Mouse (Mus musculus) macrophage (primary cell): ENCODE results near the gene E2f2. TPM values are rescaled to one million over a fixed set of nuclear protein-coding genes. Genes with fewer than 3 reads are reported as not detected.

Source experiments
- H3K27ac ChIP-seq: fragments of 350-480 bp; formaldehyde crosslinking; 2 replicates; pipeline ENCODE4 v1.9.0; 2021
- H3K36me3 ChIP-seq: fragments of 350-480 bp; formaldehyde crosslinking; 2 replicates; pipeline ENCODE4 v1.9.0; 2021; ENCODE audit errors: inconsistent target
- H3K4me3 ChIP-seq: fragments of 350-480 bp; formaldehyde crosslinking; 2 replicates; pipeline ENCODE4 v1.9.0; 2021; ENCODE audit errors: inconsistent target
- H3K79me2 ChIP-seq: fragments of 350-480 bp; formaldehyde crosslinking; 2 replicates; pipeline ENCODE4 v1.9.0; 2021; ENCODE audit errors: inconsistent target
- WGBS: methylation state at CpG from one replicate; pipeline ENCODE4 v1.1.7; 2026; ENCODE audit warnings: inconsistent platforms; ENCODE audit not compliant: missing documents; 5-methylcytosine and 5-hydroxymethylcytosine counted together
- polyA plus RNA-seq: library from polyadenylated mRNA; stranded (reverse); fragments of 250-400 nt; gene quantifications from 3 replicates; pipeline ENCODE4 v1.2.4, GENCODE M21; 2018; ENCODE audit warnings: inconsistent platforms

Gene E2f2
- polyA plus RNA-seq, 1 experiment from 2014 or later, result 1.5 TPM

DNA sequence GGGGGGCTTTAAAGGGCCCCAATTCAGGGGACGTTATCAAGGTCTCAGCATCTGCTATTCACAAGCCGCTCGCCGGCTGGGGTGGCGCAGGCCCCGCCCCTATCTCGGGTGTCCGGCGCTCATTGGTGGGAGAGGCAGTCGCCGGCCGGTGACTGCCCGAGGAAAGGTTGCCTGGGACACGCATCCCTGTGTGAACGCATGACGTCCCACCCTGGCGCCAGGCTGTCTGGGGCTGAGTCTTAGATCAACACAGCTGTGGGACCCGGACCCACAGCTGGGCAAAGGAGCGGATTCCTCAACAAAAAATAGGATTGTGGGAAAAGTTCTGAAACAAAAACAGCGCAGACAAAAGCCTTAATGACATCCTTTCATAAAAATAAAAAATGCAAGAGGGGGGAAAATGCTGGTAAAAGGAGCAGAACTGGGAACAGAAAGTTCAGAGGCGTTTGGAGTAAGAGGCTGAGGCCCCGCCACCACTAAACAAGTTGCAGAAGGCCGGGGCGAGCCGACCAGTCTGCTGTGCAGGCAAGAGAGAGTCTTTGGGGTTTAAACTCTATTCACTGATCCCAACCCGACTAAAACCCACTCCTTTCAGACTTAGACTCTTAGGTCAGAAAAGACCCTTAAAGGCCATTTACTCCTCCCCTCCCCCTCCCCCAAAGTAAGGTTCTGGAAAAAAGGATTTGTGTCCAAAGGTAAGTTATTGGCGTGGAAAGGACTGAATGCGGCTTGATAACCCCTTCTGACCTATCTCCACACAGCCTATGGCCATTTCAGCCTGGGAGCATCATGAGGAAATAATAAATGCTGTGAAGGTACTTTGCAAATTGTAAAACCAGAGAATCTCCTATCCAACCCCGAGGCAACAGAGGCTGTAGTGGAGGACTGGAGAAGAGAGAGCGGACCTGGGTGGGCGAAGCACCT, 31.6 kb upstream of the E2f2 start:
- WGBS, result 19% methylated on average over 27 of the region's 31 CpGs
- Histone ChIP-seq H3K27ac (peak overlapping the region; percentile 19; the same call in 1 of the 2 replicates), H3K36me3 (no peaks in the 10 kb centered on the region), H3K79me2 (peaks cover 15% of the 10 kb centered on the region; the same call in 1 of the 2 replicates), H3K4me3 (peak overlapping the region; percentile 18; the same call in 1 of the 2 replicates)

DNA sequence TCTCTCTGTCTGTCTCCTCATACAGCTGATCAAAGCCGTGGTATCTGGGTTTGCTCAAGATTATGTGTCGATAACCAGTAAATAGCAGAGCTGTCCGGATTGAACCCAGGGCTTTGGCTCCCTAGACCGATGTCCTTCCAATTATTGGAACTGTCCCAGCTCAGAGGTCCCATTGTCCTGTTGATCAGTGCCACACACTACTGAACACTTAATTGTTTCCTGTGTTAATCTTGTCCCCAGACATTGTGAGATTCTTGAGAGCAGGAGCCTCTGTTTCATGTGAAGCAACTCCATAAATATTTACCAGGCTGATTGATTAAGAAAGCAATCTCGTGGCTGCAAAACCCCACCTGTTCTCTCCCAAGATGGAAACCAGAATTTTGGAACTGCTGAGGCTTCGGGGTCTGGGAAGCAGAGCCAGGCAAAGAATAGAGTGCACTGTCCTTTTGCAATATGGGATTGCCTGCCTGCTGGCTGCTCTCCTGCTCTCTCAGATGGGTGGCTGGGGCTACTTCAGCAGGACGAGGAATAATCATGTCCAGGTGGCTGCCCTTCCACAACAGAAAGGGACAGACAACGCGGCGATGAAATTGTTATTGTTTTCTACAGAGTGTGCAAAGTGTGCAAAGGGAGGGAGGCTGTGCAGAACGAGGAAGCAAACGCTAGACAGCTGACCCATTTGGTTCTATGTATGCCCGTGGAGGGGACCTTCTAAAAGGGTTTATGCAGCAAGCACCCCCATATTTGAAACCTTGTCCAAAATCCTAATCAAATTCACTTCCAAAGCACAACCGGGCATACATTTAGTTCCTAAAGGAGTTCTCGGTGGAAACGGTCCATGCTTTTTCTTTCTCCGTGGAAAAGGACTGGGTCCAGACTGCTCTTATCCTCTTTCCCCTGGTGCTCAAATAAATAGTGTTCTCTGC, 29.7 kb upstream of the E2f2 start:
- H3K27ac ChIP-seq, result peak overlapping the region; percentile 81
- H3K4me3 ChIP-seq, result peak overlapping the region; percentile 12
- peaks cover 16% of the 10 kb centered on the region; the same call in 1 of the 2 replicates for H3K79me2 ChIP-seq
- H3K36me3 ChIP-seq, result no peaks in the 10 kb centered on the region
- WGBS, result 33% methylated on average over 17 of the region's 17 CpGs

DNA sequence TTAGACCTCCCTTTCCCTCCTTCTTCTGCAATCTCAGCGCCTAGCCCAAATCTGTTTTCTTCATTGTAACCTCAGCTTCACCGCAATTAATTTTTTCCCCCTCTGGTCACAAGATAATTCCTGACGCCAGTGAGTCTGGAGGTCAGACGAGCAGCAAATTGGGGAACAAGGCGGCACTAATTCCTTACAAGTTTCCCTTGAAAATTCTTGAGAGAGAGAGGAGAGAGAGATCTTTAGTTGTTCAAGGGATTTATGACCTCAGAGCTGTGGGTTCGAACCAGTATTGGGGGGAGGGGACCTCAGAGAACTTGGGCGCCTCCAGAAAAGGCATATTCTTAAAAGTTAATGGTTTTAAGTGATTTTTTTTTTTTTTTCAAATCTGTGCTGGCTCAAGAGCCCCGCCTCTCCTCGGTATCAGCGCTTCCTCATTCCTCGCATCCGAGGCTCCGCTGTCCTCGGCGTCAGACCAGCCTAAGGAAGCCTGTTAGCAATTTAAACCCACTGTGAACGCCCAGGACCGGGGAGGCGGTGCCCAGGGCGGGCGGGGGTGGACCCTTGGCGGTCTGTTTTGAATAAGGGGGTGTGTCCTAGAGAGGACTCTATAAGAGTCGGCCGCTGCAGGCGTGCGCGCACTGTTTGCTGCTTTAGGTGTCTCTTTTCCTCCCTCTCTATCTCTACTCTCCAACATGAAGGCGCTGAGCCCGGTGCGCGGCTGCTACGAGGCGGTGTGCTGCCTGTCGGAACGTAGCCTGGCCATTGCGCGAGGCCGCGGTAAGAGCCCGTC, 28.8 kb upstream of the E2f2 start, which contains the start of gene Id3:
Gene Id3 (plus strand): TSS at position 305 of the 784 bp plus-strand sequence.
- H3K4me3 ChIP-seq, result peak within 1 kb of the TSS; percentile 36
- no peaks in the 10 kb centered on the region for H3K36me3 ChIP-seq
- peak within 1 kb of the TSS; percentile 81 for H3K27ac ChIP-seq
- H3K79me2 ChIP-seq, result peaks cover 16% of the 10 kb centered on the region; the same call in 1 of the 2 replicates
- under 1% methylated on average over 39 of the region's 39 CpGs for WGBS

DNA sequence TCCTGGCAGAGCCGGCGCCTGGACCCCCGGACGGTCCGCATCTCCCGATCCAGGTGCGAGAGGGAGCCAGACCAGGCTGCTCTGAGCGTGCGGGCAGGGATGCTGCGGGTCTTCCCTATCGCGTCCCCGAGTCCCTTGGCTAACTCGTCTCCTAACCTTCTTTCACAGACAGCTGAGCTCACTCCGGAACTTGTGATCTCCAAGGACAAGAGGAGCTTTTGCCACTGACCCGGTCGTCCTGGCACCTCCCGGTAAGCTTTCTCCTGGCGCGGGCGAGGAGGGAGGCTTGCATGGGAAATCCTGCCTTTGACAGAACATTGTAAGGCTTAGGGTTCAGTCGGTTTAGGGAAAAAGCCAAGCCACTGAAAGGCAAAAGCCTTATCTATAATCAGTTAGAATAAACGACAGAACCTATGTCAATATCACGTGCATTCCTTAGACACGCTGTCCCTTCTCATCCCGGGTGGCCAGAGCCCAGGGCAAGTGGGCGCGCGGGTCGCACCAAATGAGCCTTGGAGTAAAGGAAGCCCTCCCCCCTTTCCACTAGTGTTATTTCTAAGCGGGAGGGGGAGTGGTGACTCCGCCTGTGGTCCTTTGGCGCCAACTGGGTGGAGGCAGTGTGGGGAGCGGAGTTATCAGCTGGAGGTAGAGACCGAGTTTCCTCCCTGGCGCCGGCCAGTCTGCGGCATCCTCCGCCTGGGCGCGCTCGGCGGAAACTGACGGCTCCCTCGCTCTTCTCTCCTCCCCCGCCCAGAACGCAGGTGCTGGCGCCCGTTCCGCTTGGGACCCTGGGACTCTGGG, 27.9 kb upstream of the E2f2 start:
- H3K4me3 ChIP-seq, result peak overlapping the region; percentile 36
- H3K79me2 ChIP-seq, result peaks cover 16% of the 10 kb centered on the region; the same call in 1 of the 2 replicates
- no peaks in the 10 kb centered on the region for H3K36me3 ChIP-seq
- H3K27ac ChIP-seq, result no peak overlapping the region
- WGBS, result 1% methylated on average over 47 of the region's 50 CpGs

DNA sequence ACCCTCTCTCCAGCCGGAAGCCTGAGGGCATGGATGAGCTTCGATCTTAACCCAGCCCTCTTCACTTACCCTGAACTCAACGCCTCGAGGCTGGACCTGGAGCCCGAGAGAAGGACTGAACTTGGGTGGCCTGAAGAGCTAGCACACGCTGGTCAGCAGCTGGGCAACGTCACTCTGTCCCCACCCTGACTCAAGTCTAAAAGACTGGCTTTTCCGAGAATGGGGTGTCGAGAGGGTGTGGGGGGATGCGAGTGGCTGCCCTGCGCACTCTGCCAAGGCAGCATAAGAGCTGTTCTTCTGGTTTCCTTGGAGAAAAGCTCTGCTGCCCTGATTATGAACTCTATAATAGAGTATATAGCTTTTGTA, 27.3 kb upstream of the E2f2 start:
- 18% methylated on average over 11 of the region's 11 CpGs for WGBS
- Histone ChIP-seq H3K4me3 (peak overlapping the region; percentile 36), H3K79me2 (peaks cover 16% of the 10 kb centered on the region; the same call in 1 of the 2 replicates), H3K27ac (no peak overlapping the region), H3K36me3 (no peaks in the 10 kb centered on the region)

DNA sequence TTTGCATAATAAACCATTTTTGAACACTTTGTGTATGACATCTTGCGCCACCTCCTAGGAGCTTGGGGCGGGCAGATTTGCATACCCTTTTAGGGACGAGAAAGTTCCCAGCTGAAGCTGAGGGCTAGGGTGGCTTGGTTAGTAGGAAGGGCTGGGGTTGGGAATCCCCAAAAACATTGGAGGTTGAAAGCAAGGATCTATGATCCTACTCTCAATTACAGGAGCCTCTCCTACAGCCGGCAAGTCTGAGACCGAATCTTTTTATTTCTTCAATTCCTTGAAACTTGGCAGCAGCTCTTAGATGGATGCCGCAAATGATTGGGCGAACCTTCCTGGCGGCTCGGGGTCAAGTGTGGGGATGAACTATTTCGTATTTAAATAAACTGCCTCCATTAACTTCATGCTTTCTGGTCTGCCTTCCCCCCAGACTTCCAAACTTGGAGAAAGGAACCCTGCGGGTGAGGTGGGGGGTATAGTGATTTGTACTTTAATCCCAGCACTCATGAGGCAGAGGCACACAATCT, 26.8 kb upstream of the E2f2 start:
- H3K79me2 ChIP-seq, result peaks cover 16% of the 10 kb centered on the region; the same call in 1 of the 2 replicates
- H3K27ac ChIP-seq, result no peak overlapping the region
- no peak overlapping the region for H3K4me3 ChIP-seq
- 81% methylated on average over 11 of the region's 11 CpGs for WGBS
- no peaks in the 10 kb centered on the region for H3K36me3 ChIP-seq

DNA sequence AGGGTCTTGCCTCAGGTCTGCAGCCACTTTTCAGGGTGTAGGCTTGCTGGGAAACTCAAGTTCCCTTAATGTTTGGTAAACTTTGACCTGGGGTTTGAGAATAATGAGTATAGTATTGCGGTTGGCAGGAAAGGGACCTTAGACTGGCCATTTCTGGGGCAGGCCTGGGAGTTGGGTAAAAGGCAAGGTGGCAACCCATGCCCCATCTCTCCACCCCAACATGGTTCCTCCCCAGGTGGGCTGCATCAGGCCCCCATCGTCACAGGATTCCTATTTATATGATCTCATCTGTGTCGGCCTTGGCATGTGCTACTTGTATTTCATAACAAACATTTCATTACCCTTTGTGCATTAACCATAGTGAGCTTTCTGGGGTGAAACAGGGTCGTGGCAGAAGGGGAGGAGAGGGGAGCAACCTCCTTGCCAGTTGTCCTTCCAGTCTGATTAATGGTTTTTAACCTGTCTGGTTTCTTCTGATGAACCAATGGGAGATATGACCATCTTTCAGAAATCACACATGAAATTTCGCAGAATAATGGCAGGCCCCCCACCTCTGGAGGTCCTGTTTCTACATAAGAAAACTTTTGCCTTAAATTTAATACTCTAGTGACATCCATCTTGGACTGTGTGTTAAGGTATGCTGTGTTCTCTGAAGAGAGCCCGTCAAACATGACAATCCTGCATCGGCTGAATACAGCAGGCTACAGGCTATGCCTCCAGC, 26.0 kb upstream of the E2f2 start:
- peaks cover 16% of the 10 kb centered on the region; the same call in 1 of the 2 replicates for H3K79me2 ChIP-seq
- H3K27ac ChIP-seq, result no peak overlapping the region
- H3K36me3 ChIP-seq, result no peaks in the 10 kb centered on the region
- WGBS, result 90% methylated on average over 7 of the region's 7 CpGs
- H3K4me3 ChIP-seq, result no peak overlapping the region

DNA sequence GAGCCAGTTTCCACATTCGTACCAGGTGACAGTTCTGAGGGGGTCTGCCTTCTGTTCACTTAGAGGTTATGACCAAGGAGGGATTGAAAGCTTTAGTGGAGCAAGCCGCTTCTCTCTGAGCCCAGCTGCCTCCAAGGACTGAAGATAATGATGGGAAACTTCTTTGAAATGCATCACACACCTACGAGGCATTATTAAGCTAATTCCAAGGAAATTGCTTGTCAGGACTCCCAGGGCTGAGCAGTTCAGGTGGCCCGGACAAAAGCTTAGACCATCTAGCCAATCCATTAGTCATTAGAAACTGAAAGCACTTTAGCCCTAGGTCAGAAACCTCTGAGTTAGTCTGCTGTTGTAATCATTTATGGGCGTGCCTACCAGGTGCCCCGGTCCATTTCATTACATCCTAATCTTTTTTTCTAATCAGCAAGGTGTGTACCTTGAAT, 25.5 kb upstream of the E2f2 start:
- WGBS, result 66% methylated on average over 5 of the region's 6 CpGs
- H3K36me3 ChIP-seq, result no peaks in the 10 kb centered on the region
- H3K27ac ChIP-seq, result no peak overlapping the region
- H3K4me3 ChIP-seq, result no peak overlapping the region
- peaks cover 16% of the 10 kb centered on the region; the same call in 1 of the 2 replicates for H3K79me2 ChIP-seq

DNA sequence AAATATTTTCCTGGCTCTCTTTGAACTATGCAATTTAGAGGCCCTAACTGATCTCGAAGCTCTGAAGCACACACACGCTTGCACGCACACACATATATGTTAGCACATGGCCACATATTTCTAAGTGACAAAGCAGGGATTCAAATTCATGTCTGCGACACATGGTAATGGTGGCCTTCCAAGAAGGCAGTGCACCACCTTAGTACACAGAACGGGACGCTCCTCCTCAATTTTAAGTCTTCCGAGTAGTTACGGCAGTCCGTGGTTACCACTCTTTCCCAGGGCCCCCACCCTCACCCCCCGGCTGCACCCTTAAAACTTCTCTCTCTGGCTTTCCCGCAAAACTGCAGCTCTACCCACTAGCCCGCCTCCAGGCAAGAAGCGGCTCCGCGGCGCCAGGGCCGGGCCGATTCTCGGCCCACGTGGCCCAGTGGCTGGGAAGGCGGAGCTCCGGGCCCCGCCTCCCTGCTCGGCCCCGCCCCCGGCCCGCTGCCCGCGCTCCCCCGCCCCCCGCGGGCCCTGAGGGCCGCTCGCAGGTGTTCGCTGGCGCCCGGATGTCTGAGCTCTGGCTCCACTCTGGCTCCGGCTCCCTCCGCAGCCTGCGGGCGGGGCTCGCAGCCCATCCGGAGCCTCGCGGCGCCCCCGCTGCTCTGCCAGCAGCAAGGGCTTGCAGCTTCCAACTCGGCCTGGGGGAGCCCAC, 24.6 kb upstream of the E2f2 start:
- Histone ChIP-seq H3K36me3 (no peaks in the 10 kb centered on the region), H3K4me3 (no peak overlapping the region), H3K27ac (no peak overlapping the region), H3K79me2 (peaks cover 16% of the 10 kb centered on the region; the same call in 1 of the 2 replicates)
- 4% methylated on average over 40 of the region's 48 CpGs for WGBS

DNA sequence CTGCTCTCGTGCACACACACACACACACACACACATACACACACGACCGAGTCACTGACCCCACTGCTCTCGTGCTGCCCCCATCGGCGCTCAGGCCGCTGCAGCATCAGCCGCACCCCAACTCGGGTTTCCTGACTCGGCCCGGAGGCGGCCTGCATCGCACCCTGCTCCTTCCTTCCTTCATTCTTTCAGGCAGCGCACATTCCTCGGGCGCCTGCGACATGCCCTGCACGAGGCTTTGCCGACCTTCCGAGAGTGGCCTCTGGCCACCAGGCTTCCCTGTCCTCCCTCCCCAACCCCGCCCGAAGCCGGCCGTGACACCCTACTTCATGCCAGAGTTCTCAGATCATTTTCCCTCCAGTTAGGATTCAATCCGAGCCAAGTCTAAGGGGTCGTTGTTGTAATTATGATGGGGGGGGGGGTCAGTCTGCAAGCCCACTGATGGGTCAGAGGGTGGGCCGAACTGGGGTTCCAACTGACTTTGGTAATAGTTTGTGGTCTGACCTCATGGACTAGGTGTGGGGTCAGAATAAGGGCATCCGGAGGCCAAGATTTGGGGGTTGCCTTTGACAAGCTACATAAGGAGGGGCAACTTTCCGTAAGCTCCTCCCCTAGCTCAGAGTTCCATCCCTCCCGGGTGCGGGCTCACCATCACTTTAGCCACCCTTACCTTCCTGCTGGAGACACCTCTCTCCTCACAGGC, 23.7 kb upstream of the E2f2 start:
- WGBS, result 36% methylated on average over 29 of the region's 31 CpGs

DNA sequence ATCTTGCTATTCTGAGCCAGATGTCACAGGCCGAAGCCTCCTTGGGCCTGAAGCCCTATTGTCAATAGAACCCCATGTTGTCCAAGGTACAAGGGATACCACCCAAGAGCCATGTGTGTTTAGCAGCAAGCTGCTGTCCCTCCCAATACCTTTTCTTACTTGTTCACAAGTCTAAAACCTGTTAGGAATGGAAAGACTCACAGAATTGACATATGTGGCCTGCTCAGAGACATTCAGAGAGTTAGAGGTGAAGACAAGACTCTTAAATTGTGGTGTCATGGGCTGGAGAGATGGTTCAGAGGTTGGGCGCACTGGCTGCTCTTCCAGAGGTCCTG, 23.2 kb upstream of the E2f2 start:
- Histone ChIP-seq H3K79me2 (peaks cover 16% of the 10 kb centered on the region; the same call in 1 of the 2 replicates), H3K36me3 (no peaks in the 10 kb centered on the region), H3K4me3 (no peak overlapping the region), H3K27ac (no peak overlapping the region)
- 100% methylated on average over 2 of the region's 2 CpGs for WGBS

More for the DNA sequence above, 23.7 kb upstream of the E2f2 start:
- H3K79me2 ChIP-seq, result peaks cover 16% of the 10 kb centered on the region; the same call in 1 of the 2 replicates
- no peak overlapping the region for H3K4me3 ChIP-seq
- no peak overlapping the region for H3K27ac ChIP-seq
- no peaks in the 10 kb centered on the region for H3K36me3 ChIP-seq

DNA sequence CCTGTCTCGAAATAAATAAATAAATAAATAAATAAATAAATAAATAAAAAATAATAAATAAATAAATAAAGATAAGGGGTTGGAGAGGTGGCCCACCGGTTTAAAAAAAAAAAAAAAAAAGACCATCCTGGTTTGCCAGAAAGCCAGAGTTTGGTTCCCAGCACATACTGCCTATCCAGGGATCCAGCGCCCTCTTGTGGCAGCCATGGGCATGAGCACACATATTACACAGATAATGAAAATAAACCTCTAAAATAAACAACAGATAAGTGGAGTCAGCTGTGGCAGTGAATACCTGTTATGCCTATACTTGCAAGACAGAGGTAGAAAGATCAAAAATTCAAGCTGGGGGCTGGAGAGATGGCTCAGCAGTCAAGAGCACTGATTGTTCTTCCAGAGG, 22.5 kb upstream of the E2f2 start:
- peaks cover 10% of the 10 kb centered on the region; the same call in 1 of the 2 replicates for H3K79me2 ChIP-seq
- WGBS, result 21% methylated on average over 2 of the region's 3 CpGs
- no peak overlapping the region for H3K4me3 ChIP-seq
- no peaks in the 10 kb centered on the region for H3K36me3 ChIP-seq
- H3K27ac ChIP-seq, result no peak overlapping the region
